Mouse (Mus musculus) liver (tissue): ENCODE data around the gene Srsf4.
A peak's percentile ranks its signal among the peaks of the same experiment; 100 is the strongest.

Experiments
- DNase-seq: peaks from one replicate; pipeline ENCODE4 v3.0.0-alpha.2; 2020; ENCODE audit warnings: mixed read lengths

The Srsf4 gene

GRCm38 (mm10) chr4:131874169-131874536, 736 bp downstream of the Srsf4 start:
- no peak for DNase-seq

GRCm38 (mm10) chr4:131874567-131874966, 1.1 kb downstream of the Srsf4 start:
- DNase-seq: no peak

DNA sequence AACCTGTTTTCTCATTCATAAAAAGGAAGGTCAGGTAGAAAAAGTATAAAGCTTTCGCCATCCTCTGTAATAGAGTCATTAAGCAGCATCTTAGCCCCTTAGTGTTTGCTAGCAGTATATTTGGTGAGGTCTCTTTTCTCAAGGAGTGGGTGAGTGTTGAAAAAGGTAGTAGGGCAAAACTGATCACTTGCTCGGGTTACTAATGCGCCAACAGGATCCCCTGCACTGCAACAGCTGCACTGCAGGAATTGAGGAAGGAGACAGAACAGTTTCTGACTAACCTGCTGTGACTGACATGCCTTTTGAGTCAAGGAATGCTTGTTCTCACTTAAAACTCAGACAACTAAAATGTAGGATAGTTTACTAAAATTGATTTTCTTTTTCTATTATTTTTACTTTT, 1.8 kb downstream of the Srsf4 start:
- no peak for DNase-seq

GRCm38 (mm10) chr4:131876836-131877235, 3.4 kb downstream of the Srsf4 start:
- DNase-seq: no peak

DNA sequence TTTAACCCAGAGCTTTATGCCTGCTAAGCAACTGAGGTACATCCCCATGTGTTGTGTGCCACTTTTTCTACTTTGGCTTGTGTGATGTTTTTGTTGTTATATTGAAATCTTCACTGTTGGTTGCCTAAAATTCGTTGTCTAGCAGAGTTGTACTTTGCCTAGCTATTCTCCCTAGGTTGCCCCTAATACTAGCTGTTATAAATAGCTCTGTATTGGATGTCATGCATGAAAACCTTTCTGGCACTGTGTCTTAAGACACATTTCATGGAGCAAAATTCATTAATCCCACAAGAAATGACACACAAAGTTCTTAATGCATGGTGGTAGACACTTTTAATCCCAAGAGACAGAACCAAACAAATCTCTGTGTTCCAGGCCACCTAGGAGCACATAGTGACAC, 6.3 kb downstream of the Srsf4 start:
- DNase-seq: no peak

DNA sequence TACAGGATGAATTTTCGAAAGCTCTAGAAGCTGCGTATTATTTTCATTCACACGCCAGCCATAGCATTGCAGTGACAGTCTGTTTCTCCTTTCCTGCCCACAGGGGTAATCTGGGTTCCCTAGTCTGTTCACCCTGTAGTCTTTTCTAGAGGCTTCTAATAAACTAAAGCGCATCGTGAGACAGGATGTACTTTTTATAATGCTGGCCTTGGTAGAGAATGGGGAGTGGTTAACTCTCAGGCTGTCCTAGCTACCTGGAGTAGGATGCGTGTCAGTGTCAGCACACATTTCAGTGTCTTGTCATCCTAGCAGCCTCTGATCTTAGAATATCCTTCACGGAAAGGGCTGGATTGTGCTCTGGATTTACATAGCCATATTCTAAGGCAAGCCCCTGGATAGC, 7.9 kb downstream of the Srsf4 start:
- no peak for DNase-seq

- DNase-seq: no peak
Observed at GRCm38 (mm10) chr4:131883571-131883970, 10.2 kb downstream of the Srsf4 start.

- DNase-seq: no peak
Observed at GRCm38 (mm10) chr4:131885376-131885775, 12.0 kb downstream of the Srsf4 start.

GRCm38 (mm10) chr4:131888564-131888963, 15.1 kb downstream of the Srsf4 start:
- no peak for DNase-seq

- DNase-seq: no peak
Observed at GRCm38 (mm10) chr4:131890692-131891091, 17.3 kb downstream of the Srsf4 start.

GRCm38 (mm10) chr4:131897109-131897508, 23.7 kb downstream of the Srsf4 start:
- no peak for DNase-seq

DNA sequence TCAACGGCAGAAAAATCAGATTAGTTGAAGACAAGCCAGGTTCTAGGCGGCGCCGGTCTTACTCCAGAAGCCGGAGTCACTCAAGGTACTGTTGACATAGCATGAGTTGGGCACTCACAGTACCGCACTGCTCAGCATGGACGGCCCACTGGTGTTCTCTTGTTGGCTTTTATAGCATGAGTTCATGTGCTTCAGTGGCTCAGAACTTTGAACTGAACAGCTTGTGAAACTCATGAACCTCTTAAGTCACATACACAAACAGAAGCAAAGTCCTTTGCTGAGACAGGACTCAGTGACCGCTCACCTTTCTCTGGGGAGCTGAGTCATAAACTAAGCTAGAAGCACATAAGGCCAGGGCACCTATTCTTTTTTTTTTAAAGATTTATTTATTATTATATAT, 24.4 kb downstream of the Srsf4 start:
- no peak for DNase-seq

- no peak for DNase-seq
Observed at GRCm38 (mm10) chr4:131898503-131899179, 25.2 kb downstream of the Srsf4 start.

DNA sequence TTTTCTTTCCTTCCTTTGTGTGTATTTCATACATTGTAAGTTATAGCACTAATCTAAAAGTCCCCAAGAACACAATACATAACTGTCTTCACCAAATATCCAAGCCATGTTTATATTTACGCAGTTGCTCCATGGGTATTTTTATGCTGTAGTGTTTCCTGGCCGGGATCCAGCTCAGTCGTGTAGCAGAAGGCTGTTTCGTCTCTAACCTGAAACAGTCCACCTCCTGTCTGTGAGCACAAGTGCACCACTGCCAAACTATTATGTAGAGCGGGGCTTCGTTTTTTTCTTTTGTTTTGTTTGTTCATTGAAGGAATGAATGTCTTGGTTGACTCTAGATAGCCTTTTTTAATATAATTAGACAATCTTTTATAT, 25.8 kb downstream of the Srsf4 start:
- no peak for DNase-seq

- no peak for DNase-seq
Observed at GRCm38 (mm10) chr4:131901090-131901489, 27.7 kb downstream of the Srsf4 start.

DNA sequence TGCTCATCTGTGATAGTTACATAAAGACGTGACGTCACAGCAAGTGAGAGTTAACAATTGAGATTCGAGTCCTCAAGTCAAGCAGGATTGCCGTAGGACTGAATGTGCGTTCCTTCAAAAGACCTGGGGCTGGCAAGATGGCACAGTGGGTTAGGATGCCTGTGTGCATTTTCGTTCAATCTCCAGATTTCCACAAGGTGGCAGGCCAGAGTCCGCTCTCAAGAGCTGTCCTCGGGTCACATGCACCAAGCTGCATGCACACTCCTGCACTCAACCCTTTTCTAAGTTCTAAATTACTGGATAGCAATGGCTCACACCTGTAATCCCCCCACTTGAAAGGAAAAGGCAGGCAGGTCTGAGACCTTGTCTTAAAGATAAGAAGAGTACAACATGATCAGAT, 31.1 kb downstream of the Srsf4 start:
- DNase-seq: no peak

- no peak for DNase-seq
Observed at GRCm38 (mm10) chr4:131906423-131906822, 33.0 kb downstream of the Srsf4 start.

DNA sequence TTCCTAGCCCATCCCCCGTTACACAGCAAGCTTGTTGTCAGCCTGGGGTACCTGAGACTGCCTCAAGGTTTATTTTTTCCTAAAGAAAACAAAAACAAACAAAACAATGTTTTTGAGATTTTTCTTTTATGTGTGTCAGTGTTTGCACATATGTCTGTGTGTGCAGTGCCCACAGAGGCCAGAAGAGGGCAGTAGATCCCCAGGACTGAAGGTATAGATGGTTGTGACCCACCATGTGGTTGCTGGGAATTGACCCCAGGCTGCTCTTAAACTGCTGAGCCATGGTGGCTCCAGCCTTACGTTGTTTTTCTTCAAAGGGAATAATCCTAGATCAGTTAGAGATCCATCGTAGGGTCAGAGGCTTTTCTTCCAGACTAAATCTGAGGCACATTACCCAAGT, 34.5 kb downstream of the Srsf4 start:
- DNase-seq: peak; percentile 40

DNA sequence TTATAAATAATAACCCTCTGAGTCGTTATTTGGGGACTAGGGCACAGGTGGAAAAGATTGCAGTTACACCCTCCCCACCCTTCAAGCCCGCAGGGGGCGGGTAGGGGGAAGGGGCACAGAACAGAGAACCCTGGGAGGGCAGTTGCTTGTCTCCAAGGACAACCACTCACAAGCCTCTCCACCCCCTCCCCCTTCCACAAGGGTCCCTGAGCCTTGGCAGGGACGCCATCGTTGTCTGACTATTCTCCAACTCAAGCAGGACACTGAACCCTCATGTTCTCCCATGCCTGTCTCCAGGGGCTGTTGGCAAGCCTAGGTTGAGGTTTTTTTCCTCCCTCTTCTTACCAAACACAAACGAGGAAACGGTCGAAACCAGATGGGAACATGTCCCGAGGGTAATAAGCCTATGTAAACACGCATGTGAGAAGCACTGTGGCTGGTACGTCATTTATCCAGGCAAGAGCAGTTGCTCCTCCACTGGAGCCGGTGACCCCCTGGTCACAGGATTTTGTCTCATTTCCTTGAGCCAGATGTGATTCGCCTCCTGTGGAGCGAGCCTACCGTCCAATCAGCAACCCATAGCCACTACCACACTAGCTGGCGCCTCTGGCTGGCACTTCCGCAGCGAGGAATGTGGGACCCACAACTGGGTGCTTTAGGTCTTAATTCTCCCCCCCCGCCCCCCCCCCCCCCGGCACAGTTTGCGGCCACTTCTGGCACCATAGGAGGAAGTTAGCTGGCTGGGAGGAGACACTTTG, 37.0 kb downstream of the Srsf4 start:
- DNase-seq: no peak

DNA sequence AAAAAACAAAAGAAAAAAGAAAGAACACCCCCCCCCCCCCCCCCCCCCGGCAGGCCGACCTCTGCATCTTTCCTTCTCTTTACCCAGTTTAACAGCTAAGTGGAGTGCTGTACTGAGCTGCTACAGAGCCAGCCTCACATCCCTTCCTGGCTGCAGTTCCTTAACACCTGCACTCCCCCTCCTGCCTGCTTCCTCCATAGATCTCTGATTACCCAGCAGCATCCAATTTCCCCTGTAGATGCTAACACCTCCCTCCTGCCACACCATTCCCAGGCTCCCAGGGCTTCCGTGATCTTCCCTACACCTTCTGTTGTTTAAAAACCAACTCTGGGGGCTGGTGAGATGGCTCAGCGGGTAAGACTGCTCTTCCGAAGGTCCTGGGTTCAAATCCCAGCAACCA, 38.1 kb downstream of the Srsf4 start:
- no peak for DNase-seq

- no peak for DNase-seq
Observed at GRCm38 (mm10) chr4:131913526-131913925, 40.1 kb downstream of the Srsf4 start.

GRCm38 (mm10) chr4:131914046-131914643, 40.7 kb downstream of the Srsf4 start:
- no peak for DNase-seq

DNA sequence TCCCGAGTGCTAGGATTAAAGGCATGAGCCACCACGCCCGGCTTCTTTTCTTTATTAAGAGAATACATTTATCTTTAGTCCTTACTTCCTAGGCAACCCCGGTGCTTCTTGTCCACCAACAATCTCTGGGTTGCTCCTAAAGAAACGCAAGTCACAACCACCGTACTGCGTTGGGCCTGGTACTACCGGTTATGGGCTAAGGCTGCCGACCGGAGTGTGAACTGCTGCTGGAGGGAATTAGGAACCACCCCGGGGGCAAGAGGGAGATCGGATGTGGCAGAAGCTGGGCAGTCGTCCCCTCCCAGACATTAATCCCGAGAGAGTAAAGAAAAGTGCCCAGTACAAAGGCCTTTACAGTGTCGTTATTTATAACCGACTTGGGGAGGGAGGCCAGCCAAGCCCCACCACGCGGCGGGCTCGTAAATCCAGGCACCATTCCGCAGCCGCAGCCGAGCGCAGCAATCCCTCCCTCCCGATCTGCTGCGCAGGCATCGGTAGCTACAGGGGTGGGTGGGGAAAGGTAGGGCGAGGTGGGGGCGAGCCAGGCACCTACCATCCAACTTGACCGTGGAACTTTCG, 41.6 kb downstream of the Srsf4 start:
- DNase-seq: no peak

DNA sequence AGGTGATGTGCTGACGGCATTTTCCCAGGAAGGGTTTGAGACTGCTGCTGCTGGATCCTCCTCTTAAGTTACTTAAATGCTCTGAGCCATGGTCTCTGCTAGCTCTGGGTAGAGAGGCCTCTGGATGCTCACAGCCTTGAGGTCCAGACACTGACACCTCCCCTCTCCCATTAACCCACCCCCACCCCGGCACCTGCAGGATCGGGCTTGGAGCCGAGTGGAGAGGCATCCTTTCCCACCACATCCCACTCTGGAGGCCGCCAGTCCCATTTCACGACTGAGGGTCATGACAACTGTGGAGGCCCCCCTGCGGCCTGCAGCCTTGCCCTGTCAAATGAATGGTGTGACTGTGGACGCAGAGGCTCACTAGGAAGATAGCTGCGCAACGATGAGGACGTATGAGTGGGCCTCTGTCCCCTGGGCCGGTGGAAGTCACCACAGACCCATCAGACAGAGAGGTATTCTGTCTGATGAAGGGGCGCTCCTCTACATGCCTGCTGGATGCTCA, 42.5 kb downstream of the Srsf4 start:
- no peak for DNase-seq
